Mouse (Mus musculus) heart, embryonic 10.5 days (tissue): ENCODE measurements around the gene Prss53. TPM values are rescaled to one million over a fixed set of nuclear protein-coding genes. Genes with fewer than 3 reads are reported as not detected.
A peak's percentile ranks its signal among the peaks of the same experiment; 100 is the strongest.

Experiments
- DNase-seq: peaks from one replicate; pipeline ENCODE4 v3.0.0-alpha.2; 2017; ENCODE audit warnings: low spot score
- H3K27ac ChIP-seq: fragments of 300-500 bp; sonication (generic); 2 replicates; pipeline ENCODE4 v1.5.1; 2016; ENCODE audit warnings: mild to moderate bottlenecking
- H3K27me3 ChIP-seq: fragments of 300-500 bp; sonication (generic); 2 replicates; pipeline ENCODE4 v1.6.1; 2016; ENCODE audit warnings: mild to moderate bottlenecking; ENCODE audit not compliant: poor library complexity, insufficient read depth, severe bottlenecking
- H3K36me3 ChIP-seq: fragments of 300-500 bp; sonication (generic); 2 replicates; pipeline ENCODE4 v1.6.1; 2016; ENCODE audit warnings: mild to moderate bottlenecking, moderate library complexity
- H3K4me1 ChIP-seq: fragments of 300-500 bp; sonication (generic); 2 replicates; pipeline ENCODE4 v1.6.1; 2016; ENCODE audit warnings: mild to moderate bottlenecking
- H3K4me3 ChIP-seq: fragments of 300-500 bp; sonication (generic); 2 replicates; pipeline ENCODE4 v1.5.1; 2016; ENCODE audit warnings: mild to moderate bottlenecking, moderate library complexity
- H3K9me3 ChIP-seq: fragments of 300-500 bp; sonication (generic); 2 replicates; pipeline ENCODE4 v1.6.1; 2016; ENCODE audit warnings: mild to moderate bottlenecking, moderate library complexity
- WGBS: fragments of 180-500 bp; shearing (Covaris S2); methylation state at CpG from one replicate; pipeline ENCODE4 v1.1.7; 2016; 5-methylcytosine and 5-hydroxymethylcytosine counted together
- polyA plus RNA-seq: library from polyadenylated mRNA; unstranded; fragments of >200 nt; fragmentation: Nextera tagmentation; extraction: Ambion mirVana; gene quantifications from 2 replicates; pipeline ENCODE4 v1.2.1, GENCODE M21; 2016

Gene Prss53
- polyA plus RNA-seq, 1 experiment from 2014 or later = 1.2 TPM

DNA sequence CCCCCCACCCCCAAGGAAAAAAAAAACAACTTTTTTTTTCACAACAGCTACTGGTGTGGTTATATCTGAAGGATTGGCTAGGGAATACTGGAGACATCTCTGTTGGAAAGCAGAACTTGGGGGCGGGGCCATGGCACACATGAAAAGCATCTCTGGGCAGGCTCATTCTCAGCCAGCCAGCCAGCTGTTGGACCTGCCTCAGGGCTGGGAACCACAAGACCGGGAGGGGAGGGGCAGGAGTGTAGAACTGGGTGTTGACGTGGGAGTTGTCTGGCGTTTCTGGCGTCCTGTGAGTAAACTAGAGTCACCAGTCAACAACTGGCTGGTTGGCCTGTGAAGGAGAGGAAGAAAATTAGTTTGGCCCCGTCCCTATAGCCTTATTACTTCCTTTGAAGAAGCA is 4.8 kb downstream of the Prss53 start:
- 69% methylated on average over 6 of the region's 6 CpGs for WGBS

DNA sequence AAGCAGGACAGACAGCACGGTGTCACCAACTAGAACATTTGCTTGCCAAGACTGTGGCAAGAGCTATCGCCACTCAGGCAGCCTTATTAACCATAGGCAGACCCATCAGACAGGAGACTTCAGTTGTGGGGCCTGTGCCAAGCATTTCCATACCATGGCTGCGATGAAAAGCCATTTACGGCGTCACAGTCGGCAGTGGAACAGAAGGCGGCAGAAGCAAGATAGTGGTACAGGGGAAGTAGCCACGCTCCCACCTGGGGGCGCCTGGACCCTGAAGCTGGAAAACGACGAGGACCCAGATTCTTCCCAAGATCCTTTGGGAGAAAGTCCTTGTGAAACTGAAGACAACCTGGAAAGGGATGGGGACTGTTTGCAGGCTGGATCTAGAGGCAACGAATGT is 10.3 kb downstream of the Prss53 start:
- 85% methylated on average over 12 of the region's 12 CpGs for WGBS
- no peak overlapping the region for H3K4me3 ChIP-seq
- DNase-seq = no peak

More for the DNA sequence above, 4.8 kb downstream of the Prss53 start:
- Histone ChIP-seq H3K9me3 (no peaks in the 10 kb centered on the region), H3K27ac (no peak overlapping the region), H3K27me3 (no peaks in the 10 kb centered on the region), H3K4me1 (peaks cover 21% of the 10 kb centered on the region), H3K36me3 (peaks cover 92% of the 10 kb centered on the region), H3K4me3 (no peak overlapping the region)
- no peak for DNase-seq

GRCm38 (mm10) chr7:127879301-127879700 is 11.5 kb downstream of the Prss53 start:
- Histone ChIP-seq H3K4me3 (no peak overlapping the region), H3K9me3 (no peaks in the 10 kb centered on the region), H3K27ac (no peak overlapping the region), H3K36me3 (peaks cover 62% of the 10 kb centered on the region), H3K4me1 (peaks cover 31% of the 10 kb centered on the region), H3K27me3 (no peaks in the 10 kb centered on the region)
- DNase-seq = no peak
- 93% methylated on average over 9 of the region's 9 CpGs for WGBS

More for the DNA sequence above, 10.3 kb downstream of the Prss53 start:
- Histone ChIP-seq H3K27me3 (no peaks in the 10 kb centered on the region), H3K9me3 (no peaks in the 10 kb centered on the region), H3K36me3 (peaks cover 72% of the 10 kb centered on the region), H3K4me1 (peaks cover 28% of the 10 kb centered on the region), H3K27ac (no peak overlapping the region)

GRCm38 (mm10) chr7:127876467-127877348 is 14.1 kb downstream of the Prss53 start, which contains the start of gene Zfp668:
Zfp668 (minus strand) TSS chr7:127876828.
- DNase-seq = peak; percentile 96
- Histone ChIP-seq H3K4me1 (peaks cover 18% of the 10 kb centered on the region), H3K27me3 (no peaks in the 10 kb centered on the region), H3K36me3 (peaks cover 46% of the 10 kb centered on the region), H3K27ac (peak within 1 kb of the TSS; percentile 98), H3K4me3 (peak within 1 kb of the TSS; percentile 92), H3K9me3 (no peaks in the 10 kb centered on the region)
- under 1% methylated on average over 60 of the region's 60 CpGs for WGBS

GRCm38 (mm10) chr7:127876041-127876466 is 14.7 kb downstream of the Prss53 start, which contains the start of gene Zfp646:
Zfp646 (plus strand) TSS chr7:127876221.
- Histone ChIP-seq H3K27me3 (no peaks in the 10 kb centered on the region), H3K4me1 (peaks cover 18% of the 10 kb centered on the region), H3K27ac (peak within 1 kb of the TSS; percentile 98), H3K36me3 (peaks cover 42% of the 10 kb centered on the region), H3K4me3 (peak within 1 kb of the TSS; percentile 92), H3K9me3 (no peaks in the 10 kb centered on the region)
- WGBS = 0% methylated on average over 41 of the region's 41 CpGs
- peak; percentile 94 for DNase-seq

DNA sequence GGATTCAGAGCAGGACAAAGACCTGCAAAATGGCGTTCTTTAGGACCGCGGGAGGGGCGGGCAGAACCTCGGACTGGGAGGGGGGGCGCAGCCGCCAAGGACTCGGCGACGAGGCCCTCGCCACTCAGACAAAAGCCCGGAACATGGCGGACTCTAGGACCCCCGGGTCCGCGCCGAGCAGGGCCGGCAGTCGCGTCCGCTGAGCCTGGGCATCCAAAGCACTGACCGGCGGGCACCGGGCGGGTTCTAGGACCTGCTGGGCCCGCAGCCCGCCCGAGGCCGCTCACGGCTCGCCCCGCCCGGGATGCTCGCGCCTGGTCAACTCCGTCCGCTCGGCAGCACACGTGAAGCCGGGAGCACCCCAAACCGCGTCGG is 15.2 kb downstream of the Prss53 start:
- peak; percentile 97 for DNase-seq
- Histone ChIP-seq H3K4me1 (peaks cover 18% of the 10 kb centered on the region), H3K9me3 (no peaks in the 10 kb centered on the region), H3K4me3 (peak overlapping the region; percentile 92), H3K27me3 (no peaks in the 10 kb centered on the region), H3K27ac (peak overlapping the region; percentile 98), H3K36me3 (peaks cover 40% of the 10 kb centered on the region)
- WGBS = under 1% methylated on average over 42 of the region's 43 CpGs

- H3K36me3 ChIP-seq = peaks cover 40% of the 10 kb centered on the region
- WGBS = 5% methylated on average over 20 of the region's 20 CpGs
- peak overlapping the region; percentile 92 for H3K4me3 ChIP-seq
- H3K27me3 ChIP-seq = no peaks in the 10 kb centered on the region
- H3K9me3 ChIP-seq = no peaks in the 10 kb centered on the region
- DNase-seq = no peak
- H3K4me1 ChIP-seq = peaks cover 18% of the 10 kb centered on the region
- H3K27ac ChIP-seq = peak overlapping the region; percentile 98
These were observed 15.8 kb downstream of the Prss53 start for GRCm38 (mm10) chr7:127874812-127875626.

DNA sequence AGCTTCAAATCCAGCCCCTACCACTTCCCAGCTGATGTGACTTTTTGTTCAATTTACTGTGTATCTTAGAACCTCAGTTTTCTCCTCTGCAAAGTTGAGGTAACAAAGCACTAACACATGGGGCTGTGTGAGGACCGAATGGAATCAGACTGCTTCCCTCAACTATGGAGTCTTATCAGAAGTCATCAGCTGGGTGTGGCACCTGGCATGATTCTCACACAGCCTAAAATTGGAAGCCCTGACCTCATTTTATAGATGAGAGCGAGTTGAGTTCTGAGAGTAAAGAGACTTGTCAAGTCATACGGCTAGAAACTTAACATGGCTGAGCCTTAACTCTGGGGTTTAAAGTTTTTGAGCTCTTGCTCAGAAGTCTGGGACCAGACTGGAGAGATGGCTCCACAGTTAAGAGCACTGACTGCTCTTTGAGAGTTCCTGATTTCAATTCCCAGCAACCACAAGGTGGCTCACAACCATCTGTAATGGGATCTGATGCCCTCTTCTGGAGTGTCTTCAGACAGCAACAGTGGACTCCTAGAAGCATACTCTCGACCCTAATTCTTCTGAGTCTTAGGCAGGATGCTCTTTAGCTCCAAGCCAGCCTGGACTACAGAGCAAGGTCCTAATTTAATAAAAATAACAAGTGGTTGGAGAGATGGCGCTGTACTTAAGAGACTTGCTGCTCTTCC is 20.5 kb downstream of the Prss53 start:
- Histone ChIP-seq H3K36me3 (peaks cover 53% of the 10 kb centered on the region), H3K4me3 (no peak overlapping the region), H3K9me3 (no peaks in the 10 kb centered on the region), H3K27ac (no peak overlapping the region), H3K27me3 (no peaks in the 10 kb centered on the region), H3K4me1 (peaks cover 11% of the 10 kb centered on the region)
- DNase-seq = no peak
- 81% methylated on average over 5 of the region's 5 CpGs for WGBS

- Histone ChIP-seq H3K4me1 (peaks cover 7% of the 10 kb centered on the region), H3K9me3 (no peaks in the 10 kb centered on the region), H3K36me3 (peaks cover 55% of the 10 kb centered on the region), H3K27me3 (no peaks in the 10 kb centered on the region), H3K4me3 (no peak overlapping the region), H3K27ac (no peak overlapping the region)
- DNase-seq = no peak
- 85% methylated on average over 3 of the region's 3 CpGs for WGBS
These were observed 21.5 kb downstream of the Prss53 start for GRCm38 (mm10) chr7:127869149-127869810.

DNA sequence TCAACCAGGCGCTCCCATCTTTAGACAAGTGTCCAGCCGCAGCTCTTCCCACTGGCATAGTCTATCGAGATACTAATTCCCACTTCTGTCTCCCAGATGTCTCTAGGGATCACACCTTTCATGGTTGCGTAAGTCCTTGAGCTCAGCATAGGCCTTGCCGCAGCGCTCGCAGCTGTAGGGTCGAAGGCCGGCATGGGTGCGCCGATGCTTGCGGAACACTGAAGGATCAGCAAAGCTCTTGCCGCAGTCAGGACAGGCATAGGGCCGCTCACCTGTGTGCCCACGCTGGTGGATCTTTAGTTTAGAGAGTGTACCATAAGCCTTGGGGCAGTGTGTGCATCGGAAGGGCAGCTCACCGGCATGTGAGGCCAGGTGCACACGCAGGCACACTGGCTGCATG is 23.1 kb downstream of the Prss53 start:
- H3K27ac ChIP-seq = no peak overlapping the region
- H3K4me1 ChIP-seq = no peaks in the 10 kb centered on the region
- 94% methylated on average over 18 of the region's 18 CpGs for WGBS
- H3K27me3 ChIP-seq = no peaks in the 10 kb centered on the region
- peaks cover 51% of the 10 kb centered on the region for H3K36me3 ChIP-seq
- no peak overlapping the region for H3K4me3 ChIP-seq
- DNase-seq = no peak
- H3K9me3 ChIP-seq = no peaks in the 10 kb centered on the region

DNA sequence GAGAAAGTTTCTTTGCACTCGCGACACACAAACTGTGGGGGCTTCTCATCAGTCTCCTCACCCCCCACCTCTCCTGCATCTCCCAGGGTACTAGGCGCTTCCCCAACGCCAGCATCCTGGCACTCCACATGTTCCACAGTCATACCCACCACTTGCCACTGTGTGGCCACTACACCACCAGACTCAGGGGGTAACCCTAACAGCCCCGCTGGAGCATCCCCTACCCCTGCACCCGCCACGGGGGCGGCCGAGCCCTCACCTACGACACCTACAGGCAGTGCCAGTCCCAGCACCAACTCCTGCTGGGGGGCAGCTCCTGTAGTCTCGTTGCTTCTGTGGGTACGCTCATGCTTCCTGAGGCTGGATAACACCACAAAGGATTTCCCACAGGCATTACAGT is 24.3 kb downstream of the Prss53 start:
- H3K27ac ChIP-seq = no peak overlapping the region
- WGBS = 95% methylated on average over 12 of the region's 12 CpGs
- H3K27me3 ChIP-seq = no peaks in the 10 kb centered on the region
- peaks cover 43% of the 10 kb centered on the region for H3K36me3 ChIP-seq
- no peaks in the 10 kb centered on the region for H3K4me1 ChIP-seq
- no peak overlapping the region for H3K4me3 ChIP-seq
- H3K9me3 ChIP-seq = no peaks in the 10 kb centered on the region
- no peak for DNase-seq

DNA sequence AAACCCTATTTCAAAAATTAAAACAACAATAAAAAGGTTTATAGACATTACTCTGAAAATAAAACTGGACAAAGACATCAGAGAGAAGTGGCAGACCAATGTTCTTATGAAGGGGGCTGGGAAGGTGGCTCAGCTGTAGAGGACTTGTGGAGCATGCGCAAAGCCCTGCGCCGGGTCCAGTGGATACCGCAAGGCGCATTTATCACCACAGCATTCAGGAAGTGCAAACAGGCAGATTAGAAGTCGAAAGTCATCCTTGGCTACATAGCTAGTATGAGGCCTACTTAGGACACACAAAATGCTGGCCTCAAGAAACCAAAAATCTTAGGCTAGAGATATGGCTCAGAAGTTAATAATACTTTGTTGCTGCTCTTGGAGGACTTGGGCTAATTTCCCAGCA is 32.5 kb downstream of the Prss53 start:
- no peak overlapping the region for H3K27ac ChIP-seq
- 80% methylated on average over 6 of the region's 6 CpGs for WGBS
- no peak overlapping the region for H3K4me3 ChIP-seq
- no peaks in the 10 kb centered on the region for H3K36me3 ChIP-seq
- no peaks in the 10 kb centered on the region for H3K27me3 ChIP-seq
- no peaks in the 10 kb centered on the region for H3K4me1 ChIP-seq
- no peaks in the 10 kb centered on the region for H3K9me3 ChIP-seq
- DNase-seq = no peak
